Mouse (Mus musculus) testis, postnatal 14 days (tissue): ENCODE measurements around the gene Vmn1r228.

Experiments used
- DNase-seq: peaks from one replicate; pipeline ENCODE4 v3.0.0; 2021; ENCODE audit warnings: low spot score

The Vmn1r228 gene

GRCm38 (mm10) chr17:20786057-20786456, at the start of gene Vmn1r228:
Gene Vmn1r228, minus strand, starts transcription at chr17:20786157.
- no peak for DNase-seq

- no peak for DNase-seq
Observed at GRCm38 (mm10) chr17:20811255-20811654, 25.3 kb upstream of the Vmn1r228 start, which contains the start of gene Vmn1r229. Gene Vmn1r229, plus strand, starts transcription at chr17:20811555.

- DNase-seq = no peak
Observed at GRCm38 (mm10) chr17:20729543-20729942, 56.4 kb downstream of the Vmn1r228 start, which contains the start of gene Vmn1r227. Gene Vmn1r227, plus strand, starts transcription at chr17:20729843.
